Mouse (Mus musculus) brain, embryonic 14.5 days (tissue): ENCODE data around the gene Angptl4. TPM values are rescaled to one million over a fixed set of nuclear protein-coding genes. Genes with fewer than 3 reads are reported as not detected.
A peak's percentile ranks its signal among the peaks of the same experiment; 100 is the strongest.

Experiments
- DNase-seq: peaks from one replicate; pipeline ENCODE4 v3.0.0-alpha.2; 2011; ENCODE audit warnings: low read depth
- CTCF ChIP-seq: fragments of 200-500 bp; IDR thresholded peaks from 2 replicates; pipeline ENCODE4 v1.5.1; 2012; ENCODE audit warnings: inconsistent platforms, mild to moderate bottlenecking, moderate library complexity, borderline replicate concordance; ENCODE audit not compliant: insufficient read depth, insufficient read length; ENCODE audit errors: extremely low read depth
- POLR2A ChIP-seq: fragments of 200-500 bp; IDR thresholded peaks from 2 replicates; pipeline ENCODE4 v1.6.1; 2012; ENCODE audit warnings: mild to moderate bottlenecking, inconsistent platforms, borderline replicate concordance; ENCODE audit not compliant: poor library complexity, insufficient read depth, insufficient read length, severe bottlenecking; ENCODE audit errors: extremely low read depth
- polyA plus RNA-seq: library from polyadenylated mRNA; depleted of rRNA; stranded (reverse); fragments of >200 nt; gene quantifications from 2 replicates; pipeline ENCODE4 v1.2.3, GENCODE M21; 2012

Angptl4 gene
- polyA plus RNA-seq, 1 experiment = 10.6 TPM

DNA sequence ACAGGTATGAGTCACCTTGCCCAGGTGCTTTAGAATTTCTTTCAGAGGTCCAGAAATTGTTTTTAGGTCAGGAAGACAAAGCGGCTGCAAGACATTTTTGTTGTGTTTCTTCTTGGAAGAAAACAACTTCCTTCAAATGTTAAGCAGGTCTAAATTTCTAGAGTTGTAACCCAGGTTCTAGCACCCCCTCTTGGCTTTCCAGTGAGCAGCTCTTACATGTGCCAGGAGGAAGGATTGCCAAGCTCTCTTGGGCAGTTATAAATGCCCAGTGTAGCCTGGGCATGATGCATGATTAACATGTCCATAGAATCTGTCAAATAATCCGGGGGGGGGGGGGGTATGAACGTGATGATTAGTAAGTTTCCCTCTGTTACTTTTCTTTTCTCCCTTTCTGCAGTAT, 16.7 kb upstream of the Angptl4 start:
- TF ChIP-seq POLR2A (no peak), CTCF (peak; percentile 11; the same call in 1 of the 2 replicates)
- peak; percentile 53 for DNase-seq

DNA sequence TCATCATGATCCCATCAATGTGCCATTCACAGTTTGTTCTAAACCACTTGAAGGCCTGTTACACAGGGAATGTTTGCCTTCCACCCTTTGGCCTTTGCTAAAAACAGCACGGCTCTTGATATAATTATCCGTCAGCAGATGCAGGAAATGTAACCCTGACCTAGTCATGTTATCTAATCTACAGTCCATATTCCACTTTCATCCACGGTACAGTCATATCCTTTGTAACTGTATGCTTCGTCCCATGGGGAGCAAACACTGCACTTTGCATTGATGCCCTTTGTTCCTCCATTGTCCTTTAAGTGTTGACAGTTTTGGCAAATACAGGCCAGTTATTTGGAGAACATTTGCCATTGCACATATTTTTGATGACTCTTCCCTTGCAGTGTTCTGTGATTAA, 7.1 kb upstream of the Angptl4 start:
- no peak for DNase-seq
- TF ChIP-seq POLR2A (no peak), CTCF (no peak)

DNA sequence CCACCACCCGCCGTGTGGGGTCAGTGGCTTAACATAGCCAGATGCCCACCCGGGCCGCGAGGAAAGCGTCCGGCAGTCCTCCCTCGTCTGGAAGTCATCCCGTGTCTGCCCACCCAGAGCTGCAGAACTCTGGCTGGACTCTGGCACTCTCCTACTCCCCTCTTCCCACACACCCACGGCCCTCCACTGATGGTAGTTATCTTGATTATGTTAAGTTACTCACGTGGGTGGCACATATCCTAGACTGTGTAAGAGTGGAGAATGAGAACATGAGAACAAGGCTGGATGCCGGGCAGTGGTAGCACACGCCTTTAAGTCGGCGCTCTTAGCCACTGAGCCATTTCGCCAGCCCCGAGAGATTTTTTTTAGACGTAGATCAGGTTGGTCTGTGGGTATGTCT, 4.7 kb upstream of the Angptl4 start:
- DNase-seq = no peak
- TF ChIP-seq POLR2A (no peak), CTCF (no peak)

DNA sequence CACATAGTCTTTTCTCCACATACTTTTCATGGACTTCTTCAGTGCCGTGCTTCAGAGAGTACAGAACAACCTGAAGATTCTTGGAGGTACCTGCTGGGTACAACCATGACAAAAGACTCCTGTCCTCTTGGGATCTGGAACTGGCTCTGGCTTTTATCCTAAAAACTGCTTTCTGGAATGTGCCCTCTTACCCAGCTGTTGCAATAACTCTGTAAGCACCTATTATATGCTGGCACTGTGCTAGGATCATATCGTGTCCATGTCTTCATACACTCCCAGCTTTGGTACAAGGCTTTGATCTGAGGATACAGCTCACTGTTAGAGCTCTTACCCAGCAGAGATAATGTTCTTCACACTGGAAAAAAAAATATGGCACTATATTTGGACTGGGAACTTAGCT, 3.3 kb upstream of the Angptl4 start:
- DNase-seq = no peak
- no peak for TF ChIP-seq POLR2A
- no peak for TF ChIP-seq CTCF

DNA sequence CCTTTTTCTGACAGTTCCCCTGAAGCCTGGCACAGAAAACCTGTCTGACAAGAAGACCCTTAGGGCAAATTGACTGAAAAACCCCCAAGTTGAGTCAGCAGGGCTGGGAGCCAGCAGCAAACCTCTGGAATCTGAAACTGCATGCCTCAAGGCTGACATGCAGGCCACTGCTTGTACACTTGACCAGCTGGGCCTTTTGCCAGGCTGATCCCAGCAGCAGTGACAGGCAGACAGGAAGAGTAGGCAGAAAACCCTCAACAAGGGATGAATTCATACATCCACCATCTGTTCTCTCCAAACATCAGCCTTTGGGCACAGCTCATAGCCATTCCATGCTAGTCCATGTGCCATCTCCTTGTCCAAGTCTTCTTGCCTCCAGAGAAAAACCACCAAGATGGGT, 1.8 kb upstream of the Angptl4 start:
- DNase-seq = peak; percentile 47
- TF ChIP-seq CTCF = no peak
- TF ChIP-seq POLR2A = no peak

DNA sequence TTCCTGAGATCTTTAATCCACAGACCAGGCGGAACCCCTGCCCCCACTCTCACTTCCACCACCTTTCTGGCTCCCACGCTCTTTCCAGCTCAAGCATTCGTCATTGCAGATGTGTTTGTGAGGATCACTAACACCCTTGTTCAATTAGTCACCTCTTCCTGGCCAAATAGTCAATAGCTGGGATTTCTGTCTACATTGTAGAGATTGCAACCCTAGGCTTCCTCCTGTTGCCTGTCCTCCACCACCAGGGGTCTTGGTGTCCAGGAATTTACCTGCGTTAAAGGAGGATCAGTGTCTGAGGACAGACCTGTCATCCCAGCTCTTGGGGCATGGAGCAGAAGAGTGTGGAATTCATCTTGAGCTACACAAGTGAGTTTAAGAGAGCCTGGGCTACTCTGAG, 437 bp upstream of the Angptl4 start:
- no peak for DNase-seq
- no peak for TF ChIP-seq CTCF
- no peak for TF ChIP-seq POLR2A

DNA sequence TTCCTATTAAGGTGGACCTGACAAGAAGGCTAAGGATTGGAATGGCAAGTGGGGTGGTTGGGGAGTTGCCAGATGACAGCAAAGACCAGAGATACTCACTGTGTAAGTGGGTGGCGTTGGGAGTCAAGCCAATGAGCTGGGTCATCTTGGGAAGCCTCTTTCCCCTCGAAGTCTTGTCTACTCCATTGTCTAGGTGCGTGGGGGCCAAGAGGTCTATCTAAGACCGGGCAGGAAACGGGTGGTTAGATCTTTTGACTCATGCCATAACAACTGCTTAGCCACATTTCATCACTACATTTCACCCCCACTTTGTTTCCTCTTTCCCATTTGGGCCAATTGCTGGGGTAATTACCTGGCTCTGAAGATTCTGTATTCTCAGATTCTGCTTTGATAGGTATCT, 1.2 kb downstream of the Angptl4 start:
- no peak for DNase-seq
- TF ChIP-seq POLR2A (no peak), CTCF (no peak)

DNA sequence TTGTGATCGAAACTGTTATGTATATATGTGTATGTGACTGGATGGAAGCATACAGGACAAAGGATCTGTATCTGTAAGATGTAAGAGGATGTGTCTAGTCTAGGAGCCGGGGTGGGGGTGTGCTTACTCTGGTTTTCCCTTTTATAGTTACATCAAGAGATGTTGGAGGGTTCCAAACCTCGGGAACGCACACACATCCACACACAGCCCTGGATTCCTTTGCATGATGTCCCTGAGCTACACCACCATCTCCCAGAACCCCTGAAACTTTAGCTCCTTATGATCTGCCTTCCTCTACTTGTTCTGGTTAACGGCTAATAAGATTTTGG, 1.7 kb downstream of the Angptl4 start:
- DNase-seq = no peak
- TF ChIP-seq POLR2A = no peak

DNA sequence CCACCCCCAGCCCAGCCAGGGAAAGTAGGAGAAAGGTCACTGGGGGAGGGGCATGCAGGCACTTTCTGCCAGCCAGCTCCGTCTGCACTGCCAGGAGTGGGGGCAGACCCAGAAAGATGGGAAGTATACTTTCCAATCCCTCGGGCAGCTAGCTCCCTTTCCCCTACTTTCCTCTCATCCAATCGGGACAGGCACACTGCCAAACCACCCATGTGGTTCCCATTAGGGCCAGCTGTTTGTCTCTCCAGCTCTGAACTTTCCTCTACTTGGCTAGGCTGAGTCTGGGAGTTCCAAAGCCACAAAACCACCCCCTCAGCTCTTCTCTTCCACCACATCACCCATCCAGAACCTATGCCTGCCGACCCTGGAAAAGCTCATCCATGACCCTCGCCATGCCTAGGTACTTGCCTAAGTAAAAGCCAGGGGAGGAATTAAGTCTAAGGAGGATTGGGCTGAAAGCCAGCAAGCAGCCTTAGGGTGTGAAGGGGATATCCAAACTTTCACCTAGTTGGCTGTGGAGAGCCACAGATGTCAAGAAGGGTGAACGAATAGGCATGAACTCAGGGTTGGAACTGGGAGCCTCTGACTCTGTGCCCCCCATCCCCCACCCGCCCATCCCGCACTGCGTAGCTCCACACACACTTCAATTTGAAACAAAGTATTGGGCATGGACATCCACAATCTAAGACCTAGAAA, 2.2 kb downstream of the Angptl4 start:
- no peak for TF ChIP-seq POLR2A
- TF ChIP-seq CTCF = no peak
- DNase-seq = peak; percentile 89

DNA sequence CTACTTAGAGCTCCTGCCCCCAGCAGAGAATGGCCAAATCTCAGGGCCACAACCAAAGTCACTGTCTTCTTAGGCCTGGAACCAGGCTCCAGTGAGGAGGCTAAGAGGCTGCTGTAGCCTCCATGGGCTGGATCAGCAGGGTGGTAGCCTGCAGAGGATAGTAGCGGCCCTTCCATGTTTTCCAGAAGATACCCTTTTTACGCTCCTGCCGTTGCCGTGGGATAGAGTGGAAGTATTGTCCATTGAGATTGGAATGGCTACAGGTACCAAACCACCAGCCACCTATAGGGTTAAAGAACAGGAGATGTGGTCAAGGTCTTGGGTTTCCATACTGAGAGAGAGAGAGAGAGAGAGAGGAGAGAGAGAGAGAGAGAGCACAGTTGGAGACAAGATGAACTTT, 6.3 kb downstream of the Angptl4 start:
- no peak for DNase-seq
- TF ChIP-seq POLR2A = no peak
- no peak for TF ChIP-seq CTCF

DNA sequence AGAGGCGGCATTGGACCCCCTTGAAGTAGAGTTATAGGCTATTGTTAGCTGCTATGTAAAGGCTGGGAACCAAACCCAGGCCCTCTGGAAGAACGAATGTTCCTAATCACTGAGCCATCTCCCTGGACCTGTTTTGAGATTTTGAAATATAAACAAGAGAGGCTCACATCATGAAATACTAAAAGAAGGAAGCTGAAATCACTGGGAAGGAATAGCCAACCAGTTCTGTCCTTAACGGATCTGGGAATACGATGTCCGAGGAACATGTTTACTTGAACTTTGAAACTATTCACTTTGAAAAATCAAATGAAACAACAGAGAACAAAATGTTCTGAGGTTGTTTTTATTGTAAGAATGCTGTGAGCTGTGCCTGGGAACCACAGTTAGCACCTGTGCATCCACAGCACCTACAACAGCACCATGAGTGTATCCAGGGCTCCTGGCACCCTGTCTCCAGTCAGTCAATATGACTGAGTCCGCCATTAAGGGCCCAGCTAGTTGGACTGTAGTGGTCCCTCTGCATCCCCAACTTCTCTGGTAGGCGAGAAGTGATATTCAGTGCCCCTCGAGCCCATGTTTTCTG, 7.0 kb downstream of the Angptl4 start:
- TF ChIP-seq POLR2A = no peak
- no peak for TF ChIP-seq CTCF
- DNase-seq = no peak

DNA sequence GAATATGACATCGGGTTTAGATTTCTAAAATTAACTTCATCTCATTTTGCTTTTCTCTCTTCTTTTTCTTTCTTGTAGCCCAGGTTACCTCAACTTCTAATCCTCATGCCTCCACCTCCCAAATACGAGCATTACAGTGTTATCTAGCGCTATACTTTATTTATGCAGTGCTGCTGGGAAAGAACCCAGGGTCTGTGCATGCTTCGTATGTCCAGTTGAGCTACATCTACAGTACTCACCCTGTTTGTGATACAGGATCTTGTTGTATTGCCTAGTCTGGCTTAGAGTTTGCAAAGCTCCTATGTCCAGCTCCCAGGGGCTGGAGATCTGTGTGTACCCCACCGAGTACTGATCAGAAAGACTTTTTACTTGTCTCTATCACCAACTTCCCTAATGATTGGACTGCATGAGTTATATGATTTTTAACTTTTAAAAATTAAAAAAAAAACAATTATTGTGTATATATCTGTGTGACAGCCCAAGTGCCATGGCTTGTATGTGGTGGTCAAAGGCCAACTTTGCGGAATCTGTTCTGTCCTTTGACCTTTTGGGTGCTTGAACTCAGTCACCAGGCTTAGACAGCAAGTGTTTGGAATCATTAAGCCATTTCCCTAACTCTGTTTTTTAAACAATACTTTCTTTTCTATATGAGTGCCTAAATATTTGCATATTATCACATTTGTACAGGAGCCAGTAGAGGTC, 7.6 kb downstream of the Angptl4 start:
- TF ChIP-seq CTCF = no peak
- no peak for TF ChIP-seq POLR2A
- no peak for DNase-seq
